Mouse (Mus musculus): ENCODE measurements around the gene Cacng4. TPM values are rescaled to one million over a fixed set of nuclear protein-coding genes. Genes with fewer than 3 reads are reported as not detected.

Gene Cacng4
- 0.74 TPM for polyA plus RNA-seq (2012; fragmentation: generic; extraction: Trizol)
- long read RNA-seq, experiment 1, result 0 reads
- long read RNA-seq, experiment 2, result 0 reads

DNA sequence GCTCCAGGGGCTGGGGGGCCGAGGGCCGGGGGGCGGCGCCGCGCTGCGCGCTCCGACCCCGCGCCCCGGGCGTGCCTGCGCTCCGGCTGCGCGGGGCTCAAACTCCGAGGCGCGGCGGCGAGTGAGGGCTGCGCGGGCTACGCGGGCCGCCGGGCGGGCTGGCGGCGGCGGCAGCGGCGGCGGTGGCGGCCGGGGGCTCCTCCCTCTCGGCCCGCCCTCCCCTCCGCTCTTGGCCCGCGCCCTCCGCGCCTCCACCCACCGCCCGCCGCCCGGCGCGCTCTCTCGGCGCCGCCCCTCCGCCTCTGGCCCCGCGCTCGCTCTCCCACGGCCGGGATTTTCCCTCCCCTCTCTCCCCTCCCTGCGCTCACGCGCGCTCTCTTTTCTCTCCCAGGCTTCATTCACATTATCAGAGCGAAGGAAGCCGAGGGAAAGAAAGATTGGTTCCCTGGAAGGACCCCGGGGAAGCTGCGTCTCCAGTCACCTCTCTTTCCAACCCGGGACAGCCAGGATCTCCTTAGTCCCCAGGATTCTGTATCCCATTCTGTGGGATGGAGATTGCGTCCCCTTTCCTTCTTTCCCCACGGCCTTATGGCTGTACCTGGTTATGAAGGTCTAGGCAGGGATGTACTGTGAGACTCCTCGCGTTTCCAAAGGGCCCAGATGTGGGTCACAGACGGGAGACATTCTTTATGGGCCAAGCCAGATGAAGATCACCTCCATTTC, at the start of gene Cacng4:
Gene Cacng4 (minus strand): TSS at position 11 of the 723 bp plus-strand sequence.
- Histone ChIP-seq H3K79me2 (ENCODE audit: control insufficient read depth, insufficient read depth) (no peaks in the 10 kb centered on the region), H3K79me3 (ENCODE audit: low read depth) (no peaks in the 10 kb centered on the region), H3K36me3 (ENCODE audit: control insufficient read depth, insufficient read depth) (no peaks in the 10 kb centered on the region), H3K4me3 (ENCODE audit: insufficient read depth, poor library complexity, severe bottlenecking) (no peak within 1 kb of the TSS), H3ac (ENCODE audit: control insufficient read depth, insufficient read length, low read depth) (no peak within 1 kb of the TSS), H3K27me3 (ENCODE audit: control insufficient read depth, insufficient read depth, insufficient read length) (peaks cover 56% of the 10 kb centered on the region)
- TF ChIP-seq MYOG (IDR thresholded peaks at IDR 0.05; ENCODE audit: control insufficient read depth, extremely low read depth, insufficient read length), result no peak
- no peak for TF ChIP-seq CEBPB (IDR thresholded peaks at IDR 0.05; ENCODE audit: low read depth)
- no peak for TF ChIP-seq USF1 (IDR thresholded peaks at IDR 0.05; ENCODE audit: low read depth)
- no peak for TF ChIP-seq MAX (IDR thresholded peaks at IDR 0.05)
- TF ChIP-seq FOSL1 (IDR thresholded peaks at IDR 0.05; ENCODE audit: insufficient read depth, low read length, poor library complexity, severe bottlenecking), result no peak
- TF ChIP-seq CTCF (IDR thresholded peaks at IDR 0.05; ENCODE audit: control insufficient read depth, insufficient read depth, insufficient read length), result no peak
- TF ChIP-seq MYOD1 (IDR thresholded peaks at IDR 0.05; ENCODE audit: control insufficient read depth, insufficient read length, low read depth), result no peak

DNA sequence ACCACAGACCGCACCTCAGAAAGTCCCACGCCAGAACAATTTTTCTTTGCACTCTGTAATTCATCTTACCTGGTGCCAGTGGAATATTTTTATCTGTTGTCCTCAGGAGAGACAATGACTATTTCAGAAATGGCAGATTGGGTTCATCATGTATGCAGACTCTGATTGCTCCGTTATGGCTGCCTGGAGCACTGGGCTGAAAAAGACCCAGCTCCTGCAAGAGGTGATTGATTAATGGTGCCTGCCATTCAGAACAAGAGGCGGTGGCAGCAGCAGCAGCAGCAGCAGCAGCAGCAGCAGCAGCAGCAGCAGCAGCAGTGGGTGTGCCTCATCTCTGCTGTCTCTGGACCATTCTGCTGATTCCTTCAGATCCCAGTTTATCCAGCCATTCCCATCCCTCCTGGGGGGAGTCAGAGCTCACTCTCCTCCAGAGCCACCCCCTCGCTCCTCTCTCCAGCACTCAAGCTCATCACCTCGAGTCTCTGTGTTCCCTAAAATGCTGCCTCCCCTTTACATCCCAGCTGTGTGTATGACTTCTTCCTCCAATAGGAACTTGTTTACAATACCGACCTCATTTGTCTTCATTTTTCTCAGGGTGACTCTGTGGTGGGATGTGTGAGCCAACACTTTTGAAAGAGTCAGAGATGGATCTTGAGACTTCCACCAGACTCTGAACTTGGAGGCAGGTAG, 39.1 kb upstream of the Cacng4 start:
- TF ChIP-seq CEBPB (IDR thresholded peaks at IDR 0.05; ENCODE audit: low read depth), result no peak
- no peak for TF ChIP-seq MAX (IDR thresholded peaks at IDR 0.05)
- TF ChIP-seq FOSL1 (IDR thresholded peaks at IDR 0.05; ENCODE audit: insufficient read depth, low read length, poor library complexity, severe bottlenecking), result no peak
- TF ChIP-seq MYOD1 (IDR thresholded peaks at IDR 0.05; ENCODE audit: control insufficient read depth, insufficient read length, low read depth), result no peak
- no peak for TF ChIP-seq MYOG (IDR thresholded peaks at IDR 0.05; ENCODE audit: control insufficient read depth, extremely low read depth, insufficient read length)
- no peak for TF ChIP-seq USF1 (IDR thresholded peaks at IDR 0.05; ENCODE audit: low read depth)
- no peak for TF ChIP-seq CTCF (IDR thresholded peaks at IDR 0.05; ENCODE audit: control insufficient read depth, insufficient read depth, insufficient read length)
- H3ac ChIP-seq (ENCODE audit: control insufficient read depth, insufficient read length, low read depth), result no peak overlapping the region
- no peaks in the 10 kb centered on the region for H3K27me3 ChIP-seq (ENCODE audit: control insufficient read depth, insufficient read depth, insufficient read length)
- H3K79me3 ChIP-seq (ENCODE audit: low read depth), result no peaks in the 10 kb centered on the region
- no peak overlapping the region for H3K4me3 ChIP-seq (ENCODE audit: insufficient read depth, poor library complexity, severe bottlenecking)
- H3K36me3 ChIP-seq (ENCODE audit: control insufficient read depth, insufficient read depth), result no peaks in the 10 kb centered on the region
- no peaks in the 10 kb centered on the region for H3K79me2 ChIP-seq (ENCODE audit: control insufficient read depth, insufficient read depth)

DNA sequence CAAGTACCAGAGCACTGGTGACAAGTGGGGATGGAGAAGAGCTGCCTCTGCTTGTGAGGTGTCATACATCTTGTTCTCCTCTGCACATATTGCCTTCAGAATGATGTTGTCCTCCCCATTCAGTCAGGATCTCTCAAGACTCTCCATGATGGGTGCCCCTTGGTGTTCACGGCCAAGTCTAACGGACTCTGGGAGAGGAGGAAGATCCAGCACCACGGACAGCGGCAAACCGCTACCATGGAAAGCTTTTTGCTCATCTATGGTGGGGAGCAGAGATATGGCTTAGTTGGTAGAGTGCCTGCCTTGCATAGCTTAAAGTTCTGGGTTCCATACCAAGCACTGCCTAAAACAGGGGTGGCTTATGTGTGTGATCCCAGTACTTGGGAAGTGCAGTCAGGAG, 22.8 kb upstream of the Cacng4 start:
- TF ChIP-seq CEBPB (IDR thresholded peaks at IDR 0.05; ENCODE audit: low read depth) (no peak), USF1 (IDR thresholded peaks at IDR 0.05; ENCODE audit: low read depth) (no peak), MYOD1 (IDR thresholded peaks at IDR 0.05; ENCODE audit: control insufficient read depth, insufficient read length, low read depth) (no peak), MAX (IDR thresholded peaks at IDR 0.05) (no peak), CTCF (IDR thresholded peaks at IDR 0.05; ENCODE audit: control insufficient read depth, insufficient read depth, insufficient read length) (no peak), FOSL1 (IDR thresholded peaks at IDR 0.05; ENCODE audit: insufficient read depth, low read length, poor library complexity, severe bottlenecking) (no peak), MYOG (IDR thresholded peaks at IDR 0.05; ENCODE audit: control insufficient read depth, extremely low read depth, insufficient read length) (no peak)
- Histone ChIP-seq H3K27me3 (ENCODE audit: control insufficient read depth, insufficient read depth, insufficient read length) (peaks cover 7% of the 10 kb centered on the region), H3K4me3 (ENCODE audit: insufficient read depth, poor library complexity, severe bottlenecking) (no peak overlapping the region), H3K79me3 (ENCODE audit: low read depth) (no peaks in the 10 kb centered on the region), H3K36me3 (ENCODE audit: control insufficient read depth, insufficient read depth) (no peaks in the 10 kb centered on the region), H3ac (ENCODE audit: control insufficient read depth, insufficient read length, low read depth) (no peak overlapping the region), H3K79me2 (ENCODE audit: control insufficient read depth, insufficient read depth) (no peaks in the 10 kb centered on the region)

DNA sequence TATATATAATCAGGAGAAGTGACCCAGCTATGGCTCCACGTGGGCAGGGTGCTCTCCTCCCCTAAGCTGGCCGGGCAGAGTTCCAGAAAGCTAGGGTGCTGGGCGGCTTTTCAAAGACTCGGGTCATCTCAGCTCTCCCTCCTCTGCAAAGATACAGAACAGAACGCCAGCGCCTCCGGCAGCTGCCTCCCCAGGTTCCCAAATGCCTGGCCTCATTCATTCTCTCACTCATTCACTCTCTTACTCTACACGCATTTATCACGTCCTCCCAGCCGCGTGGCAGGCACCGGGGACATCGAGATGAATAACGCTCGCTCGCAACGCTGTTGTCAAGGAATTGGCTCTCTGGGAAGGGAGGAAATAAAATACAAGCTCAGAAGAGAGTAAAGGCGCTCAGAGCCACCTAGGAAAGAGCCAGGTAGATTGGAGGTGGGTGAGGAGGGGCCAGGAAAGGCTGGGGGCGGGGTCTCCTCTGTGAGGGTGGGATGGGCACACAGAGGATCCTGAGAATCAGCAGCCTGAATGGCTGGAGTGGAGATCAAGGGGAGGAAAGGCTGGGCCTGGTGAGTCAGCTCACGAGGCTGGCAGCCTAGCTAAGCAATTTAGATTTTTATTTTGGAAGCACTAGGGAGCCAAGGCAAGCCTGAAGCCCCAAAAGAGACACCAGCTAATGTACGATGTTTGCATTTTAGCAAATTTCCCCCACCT, 18.7 kb upstream of the Cacng4 start:
- no peaks in the 10 kb centered on the region for H3K79me3 ChIP-seq (ENCODE audit: low read depth)
- H3K27me3 ChIP-seq (ENCODE audit: control insufficient read depth, insufficient read depth, insufficient read length), result peaks cover 31% of the 10 kb centered on the region
- H3ac ChIP-seq (ENCODE audit: control insufficient read depth, insufficient read length, low read depth), result no peak overlapping the region
- no peaks in the 10 kb centered on the region for H3K79me2 ChIP-seq (ENCODE audit: control insufficient read depth, insufficient read depth)
- H3K4me3 ChIP-seq (ENCODE audit: insufficient read depth, poor library complexity, severe bottlenecking), result no peak overlapping the region
- H3K36me3 ChIP-seq (ENCODE audit: control insufficient read depth, insufficient read depth), result no peaks in the 10 kb centered on the region
- no peak for TF ChIP-seq MYOD1 (IDR thresholded peaks at IDR 0.05; ENCODE audit: control insufficient read depth, insufficient read length, low read depth)
- TF ChIP-seq FOSL1 (IDR thresholded peaks at IDR 0.05; ENCODE audit: insufficient read depth, low read length, poor library complexity, severe bottlenecking), result no peak
- no peak for TF ChIP-seq CEBPB (IDR thresholded peaks at IDR 0.05; ENCODE audit: low read depth)
- TF ChIP-seq MAX (IDR thresholded peaks at IDR 0.05), result no peak
- no peak for TF ChIP-seq MYOG (IDR thresholded peaks at IDR 0.05; ENCODE audit: control insufficient read depth, extremely low read depth, insufficient read length)
- no peak for TF ChIP-seq CTCF (IDR thresholded peaks at IDR 0.05; ENCODE audit: control insufficient read depth, insufficient read depth, insufficient read length)
- TF ChIP-seq USF1 (IDR thresholded peaks at IDR 0.05; ENCODE audit: low read depth), result no peak

DNA sequence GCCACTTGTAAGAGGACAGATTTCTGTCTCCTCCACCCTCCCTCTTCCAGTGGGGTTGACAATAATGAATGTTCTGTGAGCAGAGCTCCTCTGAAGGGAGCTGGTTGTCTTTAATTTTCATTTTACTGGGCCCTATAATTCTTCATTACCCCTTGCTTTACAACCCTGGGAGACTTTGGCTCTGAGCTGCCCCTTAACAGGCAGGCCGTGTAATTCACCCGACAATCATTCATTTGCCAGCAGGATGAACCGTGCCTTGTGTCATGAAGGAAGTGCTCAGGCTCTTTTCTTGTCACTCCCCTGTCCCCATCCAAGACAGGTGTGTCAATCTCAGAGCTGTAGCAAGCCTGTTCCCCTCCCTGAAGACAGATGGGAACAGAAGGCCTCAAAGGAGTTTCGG, 18.1 kb upstream of the Cacng4 start:
- Histone ChIP-seq H3K79me3 (ENCODE audit: low read depth) (no peaks in the 10 kb centered on the region), H3ac (ENCODE audit: control insufficient read depth, insufficient read length, low read depth) (no peak overlapping the region), H3K4me3 (ENCODE audit: insufficient read depth, poor library complexity, severe bottlenecking) (no peak overlapping the region), H3K27me3 (ENCODE audit: control insufficient read depth, insufficient read depth, insufficient read length) (peaks cover 31% of the 10 kb centered on the region), H3K79me2 (ENCODE audit: control insufficient read depth, insufficient read depth) (no peaks in the 10 kb centered on the region), H3K36me3 (ENCODE audit: control insufficient read depth, insufficient read depth) (no peaks in the 10 kb centered on the region)
- TF ChIP-seq CTCF (IDR thresholded peaks at IDR 0.05; ENCODE audit: control insufficient read depth, insufficient read depth, insufficient read length) (no peak), FOSL1 (IDR thresholded peaks at IDR 0.05; ENCODE audit: insufficient read depth, low read length, poor library complexity, severe bottlenecking) (no peak), CEBPB (IDR thresholded peaks at IDR 0.05; ENCODE audit: low read depth) (no peak), USF1 (IDR thresholded peaks at IDR 0.05; ENCODE audit: low read depth) (no peak), MYOD1 (IDR thresholded peaks at IDR 0.05; ENCODE audit: control insufficient read depth, insufficient read length, low read depth) (no peak), MYOG (IDR thresholded peaks at IDR 0.05; ENCODE audit: control insufficient read depth, extremely low read depth, insufficient read length) (no peak), MAX (IDR thresholded peaks at IDR 0.05) (no peak)

Measured in C2C12 (cell line).